Mouse (Mus musculus) c-Kit-positive CD71-positive TER-119-negative erythroid progenitor cells, embryonic 14.5 days (primary cell): Measurements from ENCODE around the gene Vmn1r112.
"Not testable (repeated sequence)": the region's sequence is repeated elsewhere in the genome, so short reads cannot be mapped to it uniquely, and the experiment has no call there.

Experiments used
- DNase-seq: peaks from one replicate; pipeline ENCODE4 v3.0.0-alpha.2; 2013; ENCODE audit warnings: low read depth

The Vmn1r112 gene

DNA sequence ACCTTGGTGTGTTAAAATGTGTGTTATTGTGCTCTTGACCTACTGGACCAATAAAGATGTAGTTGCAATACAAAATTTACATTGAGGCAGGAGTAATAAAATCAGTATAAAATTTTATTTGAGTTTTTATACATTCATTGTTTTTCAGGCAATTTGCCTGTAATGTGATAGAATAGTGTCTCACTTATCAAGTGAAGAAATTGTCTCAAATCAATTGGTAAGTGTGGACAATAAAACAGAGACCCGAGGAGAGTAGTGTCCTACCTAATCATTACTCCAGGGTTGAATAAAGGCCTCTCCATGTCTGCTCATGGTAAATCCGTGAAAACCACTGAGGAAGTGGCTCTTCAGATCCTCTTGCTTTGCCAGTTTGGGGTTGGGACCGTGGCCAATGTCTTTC lies at the start of gene Vmn1r112:
TSS of gene Vmn1r112 (plus strand) at position 301 of the 400 bp plus-strand sequence.
- not testable (repeated sequence) for DNase-seq

GRCm38 (mm10) chr7:20730524-20730923 lies 40.5 kb upstream of the Vmn1r112 start, which contains the start of gene Gm10668:
Gm10668 (minus strand) TSS chr7:20730624.
- DNase-seq = not testable (repeated sequence)

- not testable (repeated sequence) for DNase-seq
Observed at GRCm38 (mm10) chr7:20786985-20787384, 16.0 kb downstream of the Vmn1r112 start, which contains the start of gene Vmn1r113. Vmn1r113 (plus strand) TSS chr7:20787285.

DNA sequence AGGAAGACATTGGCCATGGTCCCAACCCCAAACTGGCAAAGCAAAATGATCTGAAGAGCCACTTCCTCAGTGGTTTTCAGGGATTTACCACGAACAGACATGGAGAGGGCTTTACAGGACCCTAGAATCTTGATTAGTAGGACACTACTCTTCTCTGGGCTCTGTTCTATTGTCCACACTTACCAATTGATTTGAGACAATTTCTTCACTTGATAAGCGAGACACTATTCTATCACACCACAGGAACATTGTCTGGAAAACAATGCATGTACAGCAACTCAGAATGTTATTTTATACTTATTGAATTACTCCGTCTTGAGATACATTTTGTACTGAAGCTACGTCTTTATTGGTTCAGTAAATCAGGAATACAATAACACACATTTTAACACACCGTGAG lies 41.1 kb downstream of the Vmn1r112 start, which contains the start of gene Vmn1r114:
TSS of gene Vmn1r114 (minus strand) at position 101 of the 400 bp plus-strand sequence.
- not testable (repeated sequence) for DNase-seq
